Mouse (Mus musculus): ENCODE results near the gene Patj.

Gene Patj

DNA sequence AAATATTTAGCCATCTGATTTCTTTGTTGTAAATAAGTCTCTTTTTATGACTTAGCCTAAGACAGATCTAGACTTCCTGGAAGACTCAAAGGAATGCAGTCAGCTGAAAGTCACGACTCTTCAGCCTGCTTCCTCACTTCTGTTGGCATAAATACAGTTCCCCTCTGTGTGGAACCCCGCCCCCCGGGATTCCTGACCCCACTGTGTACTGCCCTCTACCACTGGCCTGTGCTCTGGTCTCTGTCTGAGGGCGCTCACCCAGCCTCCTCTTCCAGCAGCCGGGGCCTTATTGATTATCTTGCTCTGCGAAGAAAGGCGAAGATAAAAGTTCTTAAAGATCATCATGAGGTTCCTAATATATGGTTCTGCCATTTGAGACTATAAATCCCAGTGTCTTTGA is 258.1 kb downstream of the Patj start:
- DNase-seq (ENCODE audit: low spot score in 2 of 2), result no peak

DNA sequence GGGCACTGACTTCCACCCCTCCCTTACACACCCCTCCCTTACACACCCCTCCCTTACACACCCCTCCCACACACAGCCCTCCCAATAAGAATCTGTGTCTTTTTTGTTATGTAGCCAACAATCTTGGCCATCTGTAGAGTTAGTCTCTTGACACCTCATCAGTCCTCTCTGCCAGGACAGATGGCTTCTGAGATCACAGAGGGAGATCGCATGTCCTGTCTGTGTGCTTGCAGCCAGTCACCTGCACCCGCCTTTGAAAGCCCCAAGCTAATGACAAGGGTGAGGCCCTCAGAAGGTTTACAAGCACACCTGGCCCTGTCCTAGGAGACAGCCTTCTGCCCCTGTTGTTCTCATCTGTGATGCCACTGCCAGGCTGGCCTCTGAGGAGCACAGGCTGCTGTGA is 258.8 kb downstream of the Patj start:
- no peak for DNase-seq (ENCODE audit: low spot score in 2 of 2)

DNA sequence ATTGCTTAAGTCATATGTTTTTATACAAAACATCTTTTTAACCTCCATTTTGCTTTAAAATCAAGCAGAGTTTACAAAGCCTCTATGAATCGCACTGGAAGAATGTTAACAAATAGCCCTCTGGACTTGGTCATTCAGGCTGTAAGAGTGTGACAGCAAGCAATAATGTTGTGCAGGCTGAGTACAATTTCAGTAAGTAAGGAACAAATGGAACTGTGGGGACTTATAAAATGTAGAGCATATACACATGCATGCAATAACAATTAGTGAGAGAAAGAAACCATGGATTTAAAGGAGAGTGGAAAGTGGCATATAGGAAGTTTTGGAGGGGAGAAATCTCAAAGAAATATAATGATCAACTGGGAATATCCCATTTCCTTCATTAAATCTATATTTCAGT is 261.2 kb downstream of the Patj start:
- no peak for DNase-seq (ENCODE audit: low spot score in 2 of 2)

- no peak for DNase-seq (ENCODE audit: low spot score in 2 of 2)
These were observed 263.4 kb downstream of the Patj start for GRCm38 (mm10) chr4:98659032-98659431.

DNA sequence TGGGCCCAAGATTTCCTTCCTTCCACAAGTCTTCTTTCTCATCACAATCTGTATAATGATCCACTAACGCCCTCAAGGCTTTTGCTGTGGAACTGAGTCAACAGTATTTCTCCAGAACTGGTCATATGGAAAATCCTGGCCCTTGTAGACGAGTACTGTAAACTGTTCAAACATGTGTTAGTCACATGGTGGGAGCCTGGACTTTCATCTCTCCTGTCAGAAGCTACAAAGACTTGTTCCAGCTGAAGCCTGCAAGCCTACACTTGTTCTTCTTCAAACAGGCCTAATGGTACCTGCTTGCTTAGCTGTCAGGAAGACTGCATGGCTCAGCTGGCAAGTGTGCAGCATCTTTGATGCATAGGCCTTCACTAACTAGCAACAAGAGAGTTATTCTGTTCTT is 264.9 kb downstream of the Patj start:
- no peak for DNase-seq (ENCODE audit: low spot score in 2 of 2)

- no peak for DNase-seq (ENCODE audit: low spot score in 2 of 2)
These were observed 270.3 kb downstream of the Patj start for GRCm38 (mm10) chr4:98665884-98666283.

DNA sequence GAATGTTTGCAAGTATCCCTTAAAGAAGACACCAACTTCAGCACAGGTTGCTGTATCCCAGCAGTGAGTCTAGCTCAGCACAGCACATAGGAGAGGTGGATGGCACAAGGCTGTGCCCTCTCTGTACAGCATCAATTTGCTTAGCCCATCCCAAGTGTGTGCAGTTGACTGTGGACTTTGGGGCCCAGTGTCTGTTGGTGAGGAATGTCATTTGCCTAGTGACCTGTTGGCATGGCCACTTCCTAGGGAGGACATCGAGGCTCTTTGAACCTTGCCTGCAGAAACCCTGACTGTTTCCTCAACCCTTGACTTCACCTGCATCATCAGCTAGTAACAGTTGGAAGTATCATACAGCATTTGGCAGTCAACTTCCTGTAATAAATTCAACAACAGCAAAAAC is 270.9 kb downstream of the Patj start:
- no peak for DNase-seq (ENCODE audit: low spot score in 2 of 2)

DNA sequence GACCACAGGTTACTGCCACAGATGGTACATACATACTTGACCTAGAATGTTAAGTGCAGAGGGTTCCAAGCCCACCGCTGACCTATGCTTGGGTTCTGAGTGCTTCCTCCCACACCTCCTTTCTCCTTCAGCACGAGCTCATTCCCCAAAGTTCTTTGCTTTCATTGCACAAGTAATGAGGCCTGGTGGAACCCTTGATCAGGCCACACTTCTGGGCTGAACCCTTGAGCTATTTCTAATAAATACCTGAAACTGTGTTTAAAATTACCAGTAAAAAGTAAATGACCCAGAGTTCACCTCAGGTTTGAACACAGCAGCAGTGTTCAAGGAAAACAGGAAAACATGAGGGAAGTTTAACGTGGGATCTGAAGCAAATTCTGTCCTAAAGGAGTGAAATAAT is 271.4 kb downstream of the Patj start:
- DNase-seq (ENCODE audit: low spot score in 2 of 2), result no peak

GRCm38 (mm10) chr4:98677506-98677905 is 281.9 kb downstream of the Patj start:
- DNase-seq (ENCODE audit: low spot score in 2 of 2), result no peak

DNA sequence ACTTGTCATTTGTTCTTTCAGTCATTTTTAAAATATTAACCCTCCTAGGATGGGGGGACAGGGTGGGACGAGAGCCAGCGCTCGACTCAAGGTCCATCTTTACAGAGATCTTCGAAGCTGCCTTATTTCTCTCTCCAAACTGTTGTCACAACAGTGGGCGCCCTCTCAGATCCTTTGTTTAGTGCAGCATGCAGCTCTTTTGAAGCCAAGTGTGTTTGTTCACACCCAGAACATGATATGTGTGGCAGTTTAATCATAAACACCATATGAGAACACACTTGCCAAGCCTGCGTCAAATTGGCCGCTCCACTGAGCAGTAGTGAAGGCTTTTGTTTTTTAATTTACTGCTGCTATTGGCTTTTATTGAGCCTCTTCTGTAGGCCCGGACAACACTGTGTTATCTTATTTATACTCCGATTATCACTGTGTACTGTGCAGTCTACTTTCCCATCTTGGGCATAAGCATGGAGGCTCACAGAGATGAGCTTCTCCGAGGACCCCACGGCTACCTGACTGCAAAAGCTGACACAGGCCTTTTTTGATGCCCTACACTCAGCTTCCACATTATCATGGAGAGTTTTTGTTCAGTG is 291.2 kb downstream of the Patj start:
- DNase-seq (ENCODE audit: low spot score in 2 of 2), result no peak

- DNase-seq (ENCODE audit: low spot score in 2 of 2), result no peak
These were observed 292.5 kb downstream of the Patj start for GRCm38 (mm10) chr4:98688116-98688515.

GRCm38 (mm10) chr4:98688520-98688919 is 292.9 kb downstream of the Patj start:
- no peak for DNase-seq (ENCODE audit: low spot score in 2 of 2)

DNA sequence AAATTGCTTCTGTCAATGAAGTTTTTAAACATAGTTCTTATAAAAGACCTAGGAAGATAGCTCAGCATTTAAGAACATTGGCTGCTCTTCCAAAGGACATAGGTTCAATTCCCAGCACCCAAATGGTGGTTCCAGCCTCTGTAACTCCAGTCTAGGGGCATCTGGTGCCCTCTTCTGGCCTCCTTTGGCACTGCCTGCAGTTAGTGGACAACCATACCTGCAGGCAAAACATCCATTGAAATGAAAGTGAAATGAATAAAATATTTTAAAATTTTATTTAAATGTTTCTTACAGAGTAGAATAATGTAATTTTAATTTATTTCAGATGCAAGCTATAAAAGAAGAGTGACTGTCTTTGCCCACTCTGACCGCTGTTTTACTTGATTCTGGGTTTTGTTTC is 294.4 kb downstream of the Patj start:
- no peak for DNase-seq (ENCODE audit: low spot score in 2 of 2)

GRCm38 (mm10) chr4:98693465-98694185 is 298.0 kb downstream of the Patj start:
- DNase-seq (ENCODE audit: low spot score in 2 of 2), result no peak

- DNase-seq (ENCODE audit: low spot score in 2 of 2), result no peak
These were observed 302.3 kb downstream of the Patj start for GRCm38 (mm10) chr4:98697932-98698331.

- no peak for DNase-seq (ENCODE audit: low spot score in 2 of 2)
These were observed 303.3 kb downstream of the Patj start for GRCm38 (mm10) chr4:98698921-98699320.

DNA sequence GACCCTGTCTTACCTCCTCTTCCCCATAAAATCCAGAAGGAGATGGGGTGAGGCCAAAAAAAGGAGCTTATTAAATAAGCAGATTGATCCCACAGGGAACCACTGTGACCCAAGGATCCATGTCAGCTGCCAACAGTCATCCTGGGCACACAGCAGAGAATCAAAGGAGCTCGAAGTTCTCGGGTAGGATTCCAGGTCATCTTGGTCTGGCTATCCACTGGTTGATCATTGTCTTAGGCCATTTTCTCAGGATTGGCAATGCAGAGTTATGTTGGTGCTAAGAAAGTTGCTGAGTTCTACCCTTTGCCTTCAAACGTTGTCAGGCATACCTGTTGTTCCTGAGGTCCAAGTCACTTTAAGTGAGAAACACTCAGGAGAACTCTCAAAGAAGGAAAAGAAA is 304.6 kb downstream of the Patj start:
- no peak for DNase-seq (ENCODE audit: low spot score in 2 of 2)

DNA sequence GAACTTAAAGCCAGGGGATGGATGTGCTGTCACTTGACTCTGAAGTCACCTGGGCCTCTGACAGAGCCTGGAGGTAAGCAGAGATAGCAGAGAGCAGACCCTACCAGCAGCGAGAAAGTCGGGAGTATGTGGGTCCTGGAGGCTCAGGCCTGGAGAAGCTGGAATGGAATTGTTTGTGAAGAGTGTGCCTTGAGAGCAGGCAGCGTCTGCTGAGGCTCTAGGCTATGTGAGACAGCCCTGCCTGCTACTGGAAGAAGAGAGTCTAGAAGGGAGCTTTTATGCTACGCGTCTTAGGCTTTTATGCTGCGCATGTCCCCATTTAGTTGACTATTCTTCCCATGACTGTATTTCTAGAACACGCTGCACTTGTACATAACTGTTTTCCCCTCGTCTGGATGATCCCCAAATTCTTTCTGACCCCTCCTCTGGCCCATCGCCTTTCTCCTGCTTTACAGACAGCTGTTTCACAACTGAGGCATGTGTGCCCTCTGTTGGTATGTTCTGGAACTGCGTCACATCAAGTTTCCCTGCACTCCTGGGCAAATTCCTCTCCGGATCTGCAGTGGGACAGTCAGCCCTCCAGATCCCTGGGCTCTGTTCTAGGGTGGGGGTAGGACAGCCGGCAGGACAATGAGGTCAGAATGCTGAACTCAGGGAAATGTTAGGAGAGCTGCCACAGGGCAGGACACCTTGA is 306.8 kb downstream of the Patj start:
- DNase-seq (ENCODE audit: low spot score in 2 of 2), result no peak

DNA sequence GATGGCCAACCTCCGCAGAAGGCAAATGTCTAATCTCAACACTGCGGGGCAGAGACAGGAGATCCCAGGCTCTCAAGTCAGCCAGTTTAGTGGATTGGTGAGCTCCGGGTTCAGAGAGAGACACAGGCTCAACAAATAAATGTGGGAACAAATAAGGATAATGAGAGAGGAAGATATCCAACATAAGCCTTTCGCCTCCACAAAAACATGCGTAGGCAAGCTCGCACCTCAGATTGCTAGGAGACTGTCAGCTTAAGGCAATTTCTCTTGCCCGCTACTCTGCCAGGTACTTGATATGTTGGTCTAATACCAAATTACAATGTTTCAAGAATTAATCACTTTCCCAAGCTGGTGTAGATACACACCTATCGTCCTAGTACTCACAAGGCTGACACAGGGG is 315.3 kb downstream of the Patj start:
- DNase-seq (ENCODE audit: low spot score in 2 of 2), result no peak

- no peak for DNase-seq (ENCODE audit: low spot score in 2 of 2)
These were observed 322.4 kb downstream of the Patj start for GRCm38 (mm10) chr4:98717735-98718546.

- no peak for DNase-seq (ENCODE audit: low spot score in 2 of 2)
These were observed 322.9 kb downstream of the Patj start for GRCm38 (mm10) chr4:98718547-98718917.

DNA sequence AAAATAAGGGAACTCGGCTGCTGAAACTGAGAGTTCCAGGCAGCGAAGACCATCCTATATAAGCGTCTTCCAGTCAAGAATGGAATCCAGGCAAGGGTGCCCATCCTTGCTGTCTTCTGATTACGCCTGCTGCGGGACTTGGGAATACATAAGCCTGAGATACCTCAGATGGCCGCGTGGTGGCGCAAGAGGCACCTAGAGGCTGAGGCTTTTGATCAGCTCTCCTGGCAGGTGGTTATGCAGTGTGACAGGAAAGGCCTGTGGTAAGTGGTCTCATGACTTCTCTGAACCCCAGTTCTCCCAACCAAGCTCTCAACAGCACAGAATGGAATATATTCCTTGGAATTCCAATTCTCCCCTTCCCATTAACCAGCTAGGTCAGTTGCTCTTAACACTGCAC is 326.9 kb downstream of the Patj start:
- peak; percentile 5 to 7 for DNase-seq (ENCODE audit: low spot score in 2 of 2)

Measured in spleen, postnatal 36 days (tissue).